Mouse (Mus musculus) liver (tissue): Measurements from ENCODE around the gene Pole2.

ENCODE experiments used
- DNase-seq: peaks from one replicate; pipeline ENCODE4 v3.0.0-alpha.2; 2020; ENCODE audit warnings: mixed read lengths

Gene Pole2

GRCm38 (mm10) chr12:69210056-69210979 lies 17.7 kb downstream of the Pole2 start:
- no peak for DNase-seq

- no peak for DNase-seq
Observed at GRCm38 (mm10) chr12:69208520-69208919, 19.5 kb downstream of the Pole2 start.

GRCm38 (mm10) chr12:69207926-69208325 lies 20.1 kb downstream of the Pole2 start:
- DNase-seq, result no peak

GRCm38 (mm10) chr12:69207396-69207795 lies 20.6 kb downstream of the Pole2 start:
- no peak for DNase-seq

GRCm38 (mm10) chr12:69204052-69204833 lies 23.8 kb downstream of the Pole2 start, which contains the start of gene Gm49384:
Gene Gm49384, minus strand, starts transcription at chr12:69204267.
- no peak for DNase-seq

- DNase-seq, result no peak
Observed at GRCm38 (mm10) chr12:69198985-69199384, 29.0 kb downstream of the Pole2 start.

GRCm38 (mm10) chr12:69198164-69198535 lies 29.8 kb downstream of the Pole2 start, which contains the start of gene Dnaaf2:
Gene Dnaaf2, minus strand, starts transcription at chr12:69198429.
- DNase-seq, result peak; percentile 80

GRCm38 (mm10) chr12:69197378-69198163 lies 30.4 kb downstream of the Pole2 start:
- DNase-seq, result peak; percentile 76

- DNase-seq, result peak; percentile 82
Observed at GRCm38 (mm10) chr12:69196444-69197377, 31.3 kb downstream of the Pole2 start, which contains the start of gene Gm49383. Gene Gm49383, minus strand, starts transcription at chr12:69197104.

- no peak for DNase-seq
Observed at GRCm38 (mm10) chr12:69192637-69193036, 35.4 kb downstream of the Pole2 start.

GRCm38 (mm10) chr12:69191396-69191795 lies 36.6 kb downstream of the Pole2 start:
- DNase-seq, result no peak

- DNase-seq, result no peak
Observed at GRCm38 (mm10) chr12:69190522-69190921, 37.5 kb downstream of the Pole2 start.

- DNase-seq, result no peak
Observed at GRCm38 (mm10) chr12:69190074-69190473, 37.9 kb downstream of the Pole2 start.

GRCm38 (mm10) chr12:69186811-69187471 lies 41.1 kb downstream of the Pole2 start:
- DNase-seq, result no peak

- no peak for DNase-seq
Observed at GRCm38 (mm10) chr12:69185371-69185770, 42.6 kb downstream of the Pole2 start.

- DNase-seq, result peak; percentile 68
Observed at GRCm38 (mm10) chr12:69184342-69185295, 43.4 kb downstream of the Pole2 start.

- peak; percentile 98 for DNase-seq
Observed at GRCm38 (mm10) chr12:69183583-69184308, 44.2 kb downstream of the Pole2 start, which contains the start of the genes Rpl36al and Mgat2. Gene Rpl36al, minus strand, starts transcription at chr12:69184083. Gene Mgat2, plus strand, starts transcription at chr12:69184157.

GRCm38 (mm10) chr12:69181800-69182199 lies 46.2 kb downstream of the Pole2 start:
- no peak for DNase-seq

GRCm38 (mm10) chr12:69179371-69179770 lies 48.6 kb downstream of the Pole2 start:
- peak; percentile 14 for DNase-seq
